Mouse (Mus musculus) kidney, postnatal 14 days (tissue): Measurements from ENCODE around the gene Rnpc3.
A peak's percentile ranks its signal among the peaks of the same experiment; 100 is the strongest.
"Not testable (repeated sequence)": the region's sequence is repeated elsewhere in the genome, so short reads cannot be mapped to it uniquely, and the experiment has no call there.

Experiments
- DNase-seq: peaks from one replicate; pipeline ENCODE4 v3.0.0; 2022; ENCODE audit warnings: mixed read lengths

Gene Rnpc3

GRCm38 (mm10) chr3:113629606-113630359 lies at the start of gene Rnpc3:
TSS of gene Rnpc3 (minus strand) at chr3:113630149.
- peak; percentile 97 for DNase-seq

DNA sequence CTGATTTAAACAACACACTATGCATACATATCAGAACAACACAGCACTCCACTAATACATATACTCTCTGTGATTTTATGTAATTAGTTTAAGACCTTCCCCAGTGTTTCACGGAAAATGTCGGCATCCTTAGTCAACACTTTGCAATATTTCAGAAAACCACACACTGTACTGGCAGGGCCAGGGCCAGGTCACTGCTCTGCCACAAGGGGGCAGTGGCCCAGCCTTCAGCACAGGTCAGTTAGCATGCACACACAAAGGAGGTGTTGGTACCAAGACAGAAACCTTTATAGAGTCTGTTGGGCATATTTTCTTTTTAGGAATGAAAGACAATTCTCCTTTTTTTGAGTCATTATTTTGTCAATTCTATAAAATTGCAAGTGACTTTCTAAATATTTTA lies 27.0 kb upstream of the Rnpc3 start:
- DNase-seq, result no peak

DNA sequence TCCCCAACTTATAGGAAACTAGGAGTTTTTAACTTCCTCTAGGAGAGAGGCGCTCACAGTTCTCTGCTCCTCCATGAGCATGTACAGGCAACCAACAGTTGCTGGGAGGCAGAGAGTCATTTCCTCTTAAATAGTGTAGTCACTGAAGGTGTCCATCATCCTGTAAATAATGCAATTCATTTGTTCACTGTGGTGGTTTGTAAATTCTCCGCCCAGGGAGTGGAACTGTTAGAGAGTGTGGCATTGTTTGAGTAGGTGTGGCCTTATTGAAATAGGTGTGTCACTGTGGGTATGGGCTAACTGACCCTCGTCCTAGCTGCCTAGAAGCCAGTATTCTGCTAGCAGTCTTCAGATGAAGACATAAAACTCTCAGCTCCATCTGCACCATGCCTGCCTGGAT lies 24.4 kb upstream of the Rnpc3 start:
- DNase-seq, result no peak

GRCm38 (mm10) chr3:113651386-113651785 lies 21.4 kb upstream of the Rnpc3 start:
- DNase-seq, result not testable (repeated sequence)

DNA sequence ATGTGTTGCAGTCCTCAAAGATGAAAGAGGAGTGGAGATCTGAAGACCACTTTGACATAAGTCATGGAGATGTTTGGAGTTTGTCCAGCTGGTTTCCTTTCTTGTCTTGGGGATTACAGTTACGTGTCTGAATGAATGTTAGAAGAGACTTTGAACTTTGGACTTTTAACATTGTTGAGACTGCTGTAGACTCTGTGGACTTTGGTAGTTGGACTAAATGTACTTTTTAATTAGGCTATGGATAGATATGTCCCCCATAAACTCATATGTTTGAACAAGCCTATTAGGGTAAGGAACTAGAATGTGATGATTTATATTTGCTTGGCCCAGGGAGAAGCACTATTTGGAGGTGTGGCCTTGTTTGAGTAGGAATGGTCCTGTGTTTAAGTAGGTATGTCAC lies 9.6 kb upstream of the Rnpc3 start:
- DNase-seq, result no peak

- DNase-seq, result no peak
Observed at GRCm38 (mm10) chr3:113634220-113634619, 4.3 kb upstream of the Rnpc3 start.

GRCm38 (mm10) chr3:113631611-113632010 lies 1.7 kb upstream of the Rnpc3 start:
- no peak for DNase-seq

- no peak for DNase-seq
Observed at GRCm38 (mm10) chr3:113630564-113630963, 615 bp upstream of the Rnpc3 start.

DNA sequence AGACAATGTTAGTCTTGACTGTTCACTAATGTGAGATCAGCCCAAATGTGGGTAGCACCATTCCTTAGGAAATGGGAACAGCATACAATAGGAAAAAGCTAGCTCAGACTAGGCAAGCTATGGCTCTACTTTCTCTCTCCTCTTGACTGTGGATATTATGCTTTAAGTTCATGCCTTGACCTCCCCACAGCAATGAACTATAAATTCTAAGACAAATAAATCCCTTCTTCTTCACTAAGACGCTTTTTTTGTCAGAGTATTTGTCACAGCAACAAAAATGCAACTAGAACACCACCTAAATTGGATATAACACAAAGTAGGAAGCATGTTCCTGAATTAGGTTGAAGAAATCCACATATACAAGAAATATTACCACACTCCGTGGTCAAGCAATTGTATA lies 23.4 kb downstream of the Rnpc3 start, which contains the start of gene Amy1:
TSS of gene Amy1 (minus strand) at position 101 of the 400 bp plus-strand sequence.
- no peak for DNase-seq

- no peak for DNase-seq
Observed at GRCm38 (mm10) chr3:113590844-113591243, 39.1 kb downstream of the Rnpc3 start.

- DNase-seq, result no peak
Observed at GRCm38 (mm10) chr3:113574578-113574977, 55.4 kb downstream of the Rnpc3 start.

DNA sequence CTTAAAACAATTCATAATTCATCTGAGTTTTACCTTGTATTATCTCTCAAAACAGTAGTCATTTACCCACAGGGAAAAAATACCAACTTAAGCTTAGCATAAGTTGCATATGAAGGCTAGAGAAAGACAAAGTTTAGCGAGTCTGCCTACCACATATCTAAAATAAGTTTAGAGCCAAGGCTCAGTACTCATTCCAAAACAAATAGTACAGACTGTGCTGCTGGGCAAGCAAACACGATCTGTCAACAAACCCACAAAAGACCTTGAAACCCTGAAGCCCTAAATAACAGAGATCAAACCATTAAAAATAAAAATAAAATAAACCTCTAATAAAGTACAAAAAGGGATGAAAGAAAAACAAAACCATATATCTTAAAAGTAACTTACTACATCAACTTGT lies 55.8 kb downstream of the Rnpc3 start:
- DNase-seq, result no peak

- DNase-seq, result no peak
Observed at GRCm38 (mm10) chr3:113572158-113572557, 57.8 kb downstream of the Rnpc3 start.
